Mouse (Mus musculus): Measurements from ENCODE around the gene Mrps18c.

GRCm38 (mm10) chr5:100845485-100845847 is 47.0 kb downstream of the Mrps18c start, which contains the start of gene Gpat3:
- TF ChIP-seq CTCF (IDR thresholded peaks at IDR 0.05; ENCODE audit: extremely low read depth, insufficient read length, insufficient replicate concordance, low read depth, low read length), result no peak
- TF ChIP-seq POLR2A (IDR thresholded peaks at IDR 0.05; ENCODE audit: low read depth, low read length), result no peak
